Mouse (Mus musculus) granulocyte monocyte progenitor cell, adult 5-6 weeks (primary cell): ENCODE measurements at regions not wholly inside any gene's neighbourhood (a gene's known extent, or its start where the extent isn't known, plus 50 kb on each side); places are given as distances from the start of the nearest gene placed in this dataset.
A peak's percentile ranks its signal among the peaks of the same experiment; 100 is the strongest.

Experiments
- ATAC-seq: replicated peaks from 2 replicates; pipeline ENCODE4 v1.8.0; 2016; ENCODE audit warnings: mild to moderate bottlenecking, moderate TSS enrichment, inconsistent platforms; ENCODE audit not compliant: poor library complexity, severe bottlenecking

- no peak for ATAC-seq
These were observed 775.7 kb downstream of the Otol1 start for GRCm38 (mm10) chr3:70783142-70783541.

DNA sequence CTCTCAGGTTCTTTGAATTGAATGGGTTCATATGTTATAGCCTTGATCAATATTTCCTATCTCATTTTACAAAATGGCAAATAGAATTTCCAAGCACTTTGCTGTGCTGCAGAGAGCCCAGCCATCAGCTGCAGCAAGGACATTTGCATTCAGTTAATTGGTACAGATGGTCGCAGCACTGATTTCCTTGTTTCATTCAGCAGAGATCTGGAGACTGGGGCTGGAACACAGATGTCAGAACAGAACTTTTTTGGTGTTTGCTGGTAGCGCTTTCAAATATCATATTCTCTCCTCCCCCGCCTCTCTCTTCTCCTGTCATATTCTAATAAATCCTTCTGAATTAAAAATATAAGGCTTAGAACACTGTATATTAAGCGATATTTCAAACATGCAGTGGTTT is 794.8 kb downstream of the Otol1 start:
- ATAC-seq: no peak

- ATAC-seq: no peak
These were observed 796.0 kb downstream of the Otol1 start for GRCm38 (mm10) chr3:70803411-70803810.

DNA sequence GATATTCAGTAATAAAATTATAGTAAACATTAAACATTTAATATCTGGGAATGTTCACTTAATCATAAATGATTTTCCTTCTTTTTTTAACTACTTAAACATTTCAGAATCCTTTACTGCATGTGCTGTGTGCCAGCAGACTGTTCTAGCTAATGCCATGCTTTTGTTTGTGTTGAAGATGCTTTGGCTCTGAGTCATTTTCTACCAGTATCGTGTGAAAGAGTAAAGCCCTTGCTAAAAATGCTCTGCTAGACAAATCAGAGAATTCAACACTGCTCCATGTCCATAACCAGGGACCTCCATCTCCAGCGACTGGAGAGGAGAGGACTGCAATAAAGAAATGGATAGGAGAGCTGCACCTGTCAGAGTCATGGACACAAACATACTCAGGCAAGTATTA is 796.5 kb downstream of the Otol1 start:
- ATAC-seq: no peak

GRCm38 (mm10) chr3:70807170-70807569 is 799.8 kb downstream of the Otol1 start:
- ATAC-seq: peak; percentile 97
